15 mouse cellular contexts compared by ENCODE assay signal in genomic region chr11:117946996-117947419, GRCm38 (mm10). TPM values are rescaled to one million over a fixed set of nuclear protein-coding genes. Genes with fewer than 3 reads are reported as not detected.
DNase-seq lines count a peak whose midpoint lies in the region; ATAC-seq and TF ChIP-seq lines count a peak whose summit lies in the region.
"Had no signal": no experiment of that assay in that cellular context is flagged by ENCODE, and none has a peak within 500 bp of the region (broad histone marks: within the 10 kb centered on the region; RNA-seq: fewer than 3 reads in every experiment).

No protein-coding gene starts in this region.

- TF ChIP-seq RAD21 in CH12.LX (IDR thresholded peaks at IDR 0.05; ENCODE audit: low read depth, low read length), result peak; percentile 4

- dilution Hi-C loops in CH12.LX (cut with MboI; ENCODE audit: extremely low pct_ligation_motif_present, extremely low pct_unique_long_range_greater_than_20kb, low sequenced_read_pairs), result no loop called here

- peak; percentile 90 for TF ChIP-seq EP300 in CH12.LX (IDR thresholded peaks at IDR 0.05; ENCODE audit: low read length)

- no peaks in the 10 kb centered on the region for H3K27me3 ChIP-seq in kidney, embryonic 16.5 days (ENCODE audit: insufficient read depth, low read length)
- H3K27me3 ChIP-seq in CH12.LX (replicated peaks), result peaks cover 24% of the 10 kb centered on the region
- no peaks in the 10 kb centered on the region for H3K27me3 ChIP-seq in intestine, embryonic 15.5 days (replicated peaks)

- no peak overlapping the region for H3K4me3 ChIP-seq in kidney, embryonic 16.5 days (ENCODE audit: low read length)
- peak overlapping the region; percentile 4 to 31 (median 6) for H3K4me3 ChIP-seq in CH12.LX (replicated peaks in 1 of 3; ENCODE audit: low read depth in 2 of 3, low read length in 2 of 3, poor library complexity in 1 of 3)
- H3K4me3 ChIP-seq in intestine, embryonic 15.5 days (replicated peaks), result no peak overlapping the region
- H3K4me3 ChIP-seq: embryonic facial prominence, embryonic 12.5 days; heart, embryonic 13.5 days; hindbrain, embryonic 10.5 days had no signal

- ATAC-seq in kidney, embryonic 16.5 days (ENCODE audit: low FRiP score, low TSS enrichment), result peak; percentile 20; the same call in 1 of the 2 replicates
- peak; percentile 81 for ATAC-seq in intestine, embryonic 15.5 days
- no peak for ATAC-seq in frontal cortex, adult (ENCODE audit: low TSS enrichment)
- ATAC-seq: inflammation-experienced regulatory T-cells, adult 6 months had no signal

- no peaks in the 10 kb centered on the region for H3K79me2 ChIP-seq in CH12.LX (replicated peaks; ENCODE audit: control insufficient read depth, extremely low read depth, insufficient read depth, poor library complexity, severe bottlenecking)

- in situ Hi-C loops in CH12.LX (cut with MboI; ENCODE audit: low pct_ligation_motif_present, low pct_unique_long_range_greater_than_20kb, low sequenced_read_pairs), result no loop called here

- no peak for TF ChIP-seq CTCF in CH12.LX (conservative IDR thresholded peaks at IDR 0.05 in 1 of 2, IDR thresholded peaks at IDR 0.05 in 1 of 2; ENCODE audit: low read depth in 2 of 2, low read length in 2 of 2)

- DNase-seq in kidney, postnatal 10 days, result no peak
- peak; percentile 93 for DNase-seq in CH12.LX (ENCODE audit: extremely low read depth)
- peak; percentile 68 to 73 for DNase-seq in spleen, postnatal 36 days (ENCODE audit: low spot score in 2 of 2)
- no peak for DNase-seq in embryo, embryonic 10.5 days (ENCODE audit: low spot score)
- DNase-seq: adrenal gland, postnatal 25 days; cerebellum, postnatal 14 days; midbrain, embryonic 14.5 days; right cerebral cortex, postnatal 14 days had no signal

- TF ChIP-seq POLR2A in CH12.LX (IDR thresholded peaks at IDR 0.05; ENCODE audit: low read depth, low read length), result no peak

- WGBS in kidney, embryonic 16.5 days, result 44% methylated on average over 10 of the region's 10 CpGs
- WGBS in intestine, embryonic 15.5 days, result 58% methylated on average over 10 of the region's 10 CpGs

- no peak overlapping the region for H3K9ac ChIP-seq in kidney, embryonic 16.5 days (replicated peaks; ENCODE audit: low read length)
- peak overlapping the region; percentile 1; the same call in 1 of the 2 replicates for H3K9ac ChIP-seq in CH12.LX (ENCODE audit: insufficient read depth, low read depth)
- no peak overlapping the region for H3K9ac ChIP-seq in intestine, embryonic 15.5 days
- H3K9ac ChIP-seq: embryonic facial prominence, embryonic 12.5 days; heart, embryonic 13.5 days had no signal

- H3K9me3 ChIP-seq in kidney, embryonic 16.5 days (ENCODE audit: low read length), result no peaks in the 10 kb centered on the region
- peaks cover 8% of the 10 kb centered on the region for H3K9me3 ChIP-seq in CH12.LX (replicated peaks; ENCODE audit: low read length)
- no peaks in the 10 kb centered on the region for H3K9me3 ChIP-seq in intestine, embryonic 15.5 days
- H3K9me3 ChIP-seq: embryonic facial prominence, embryonic 12.5 days; heart, embryonic 13.5 days; hindbrain, embryonic 10.5 days had no signal

- H3K27ac ChIP-seq in kidney, embryonic 16.5 days (ENCODE audit: low read length), result peak overlapping the region; percentile 79
- H3K27ac ChIP-seq in CH12.LX (ENCODE audit: insufficient read depth, low read depth), result peak overlapping the region; percentile 91
- peak overlapping the region; percentile 38 for H3K27ac ChIP-seq in intestine, embryonic 15.5 days
- H3K27ac ChIP-seq: embryonic facial prominence, embryonic 12.5 days; heart, embryonic 13.5 days; hindbrain, embryonic 10.5 days had no signal

- H3K4me1 ChIP-seq in kidney, embryonic 16.5 days (ENCODE audit: insufficient read depth, low read length), result peaks cover 35% of the 10 kb centered on the region
- H3K4me1 ChIP-seq in CH12.LX (ENCODE audit: control insufficient read depth in 1 of 2, insufficient read depth in 2 of 2), result peaks cover 28 to 67% of the 10 kb centered on the region in 2 experiments
- peaks cover 29% of the 10 kb centered on the region for H3K4me1 ChIP-seq in intestine, embryonic 15.5 days (replicated peaks)

- peak overlapping the region; percentile 25 for H3K4me2 ChIP-seq in kidney, embryonic 16.5 days (replicated peaks; ENCODE audit: low read depth, low read length)
- peak overlapping the region; percentile 74 for H3K4me2 ChIP-seq in CH12.LX (ENCODE audit: insufficient read depth, low read depth, poor library complexity, severe bottlenecking)
- H3K4me2 ChIP-seq in intestine, embryonic 15.5 days (replicated peaks), result 0 out of 2 replicates have a peak overlapping the region, but pooled peaks have one; percentile 14
- H3K4me2 ChIP-seq: embryonic facial prominence, embryonic 12.5 days; heart, embryonic 13.5 days had no signal

- H3K36me3 ChIP-seq in kidney, embryonic 16.5 days (ENCODE audit: insufficient read depth, low read length), result no peaks in the 10 kb centered on the region
- no peaks in the 10 kb centered on the region for H3K36me3 ChIP-seq in CH12.LX (replicated peaks in 1 of 2; ENCODE audit: control insufficient read depth in 1 of 2, insufficient read depth in 1 of 2, low read length in 1 of 2)
- no peaks in the 10 kb centered on the region for H3K36me3 ChIP-seq in intestine, embryonic 15.5 days
- H3K36me3 ChIP-seq: embryonic facial prominence, embryonic 12.5 days; heart, embryonic 13.5 days; hindbrain, embryonic 10.5 days had no signal

TF ChIP-seq in CH12.LX, 34 proteins besides CTCF, POLR2A, EP300 and RAD21:
- TF ChIP-seq IRF4 (IDR thresholded peaks at IDR 0.05; ENCODE audit: low read depth, low read length), result peak; percentile 56; the same call in 1 of the 2 replicates
- no peak for TF ChIP-seq ZC3H11A (IDR thresholded peaks at IDR 0.05; ENCODE audit: low read depth, low read length)
- peak; percentile 89 for TF ChIP-seq BHLHE40 (IDR thresholded peaks at IDR 0.05; ENCODE audit: low read depth, low read length)
- peak; percentile 20 for TF ChIP-seq ELF1 (IDR thresholded peaks at IDR 0.05; ENCODE audit: low read depth, low read length)
- 0 out of 2 replicates have a peak, but pooled peaks have one; percentile 9 for TF ChIP-seq MXI1 (IDR thresholded peaks at IDR 0.05; ENCODE audit: low read depth, low read length)
- no peak for TF ChIP-seq USF2 (conservative IDR thresholded peaks at IDR 0.05; ENCODE audit: low read depth, low read length)
- TF ChIP-seq POLR2AphosphoS2 (IDR thresholded peaks at IDR 0.05; ENCODE audit: low read depth, low read length), result no peak
- peak; percentile 51; the same call in 1 of the 2 replicates for TF ChIP-seq JUN (IDR thresholded peaks at IDR 0.05; ENCODE audit: insufficient read depth, low read depth, low read length)
- no peak for TF ChIP-seq GABPA (IDR thresholded peaks at IDR 0.05; ENCODE audit: insufficient replicate concordance, low read depth, low read length)
- TF ChIP-seq JUND (conservative IDR thresholded peaks at IDR 0.05; ENCODE audit: low read depth, low read length), result peak; percentile 48; the same call in 1 of the 2 replicates
- TF ChIP-seq MAFK (IDR thresholded peaks at IDR 0.05; ENCODE audit: insufficient replicate concordance, low read length), result peak; percentile 81
- no peak for TF ChIP-seq UBTF (IDR thresholded peaks at IDR 0.05; ENCODE audit: low read depth, low read length)
- no peak for TF ChIP-seq ZMIZ1 (IDR thresholded peaks at IDR 0.05; ENCODE audit: low read depth, low read length)
- TF ChIP-seq CHD2 (IDR thresholded peaks at IDR 0.05; ENCODE audit: low read length), result peak; percentile 45; the same call in 1 of the 2 replicates
- TF ChIP-seq ZNF384 (IDR thresholded peaks at IDR 0.05; ENCODE audit: low read depth, low read length), result no peak
- TF ChIP-seq MAZ (IDR thresholded peaks at IDR 0.05; ENCODE audit: low read depth, low read length), result peak; percentile 52; the same call in 1 of the 2 replicates
- no peak for TF ChIP-seq E2F4 (IDR thresholded peaks at IDR 0.05; ENCODE audit: insufficient replicate concordance, low read depth, low read length)
- TF ChIP-seq ZKSCAN1 (IDR thresholded peaks at IDR 0.05; ENCODE audit: borderline replicate concordance, low read depth, low read length), result no peak
- no peak for TF ChIP-seq USF1 (IDR thresholded peaks at IDR 0.05; ENCODE audit: low read depth, low read length)
- TF ChIP-seq CHD1 (IDR thresholded peaks at IDR 0.05; ENCODE audit: low read depth, low read length), result no peak
- TF ChIP-seq NELFE (IDR thresholded peaks at IDR 0.05; ENCODE audit: low read depth, low read length), result no peak
- no peak for TF ChIP-seq HCFC1 (IDR thresholded peaks at IDR 0.05; ENCODE audit: low read depth, low read length)
- peak; percentile 94 for TF ChIP-seq TCF12 (IDR thresholded peaks at IDR 0.05; ENCODE audit: low read depth, low read length)
- TF ChIP-seq MEF2A (IDR thresholded peaks at IDR 0.05; ENCODE audit: borderline replicate concordance, low read depth, low read length), result peak; percentile 85
- 0 out of 2 replicates have a peak, but pooled peaks have one; percentile 23 for TF ChIP-seq KAT2A (IDR thresholded peaks at IDR 0.05; ENCODE audit: insufficient replicate concordance, low read length)
- no peak for TF ChIP-seq PAX5 (IDR thresholded peaks at IDR 0.05; ENCODE audit: low read length)
- peak; percentile 74 for TF ChIP-seq ETS1 (conservative IDR thresholded peaks at IDR 0.05; ENCODE audit: low read depth, low read length)
- TF ChIP-seq SMC3 (IDR thresholded peaks at IDR 0.05; ENCODE audit: low read depth, low read length), result no peak
- peak; percentile 57; the same call in 1 of the 2 replicates for TF ChIP-seq RCOR1 (conservative IDR thresholded peaks at IDR 0.05; ENCODE audit: low read depth, low read length)
- no peak; the same call in 1 of the 2 replicates for TF ChIP-seq MAX (IDR thresholded peaks at IDR 0.05; ENCODE audit: low read length)
- peak; percentile 93 for TF ChIP-seq NRF1 (IDR thresholded peaks at IDR 0.05; ENCODE audit: low read depth, low read length)

RNA-seq across cellular contexts. Expression of gene Socs3, which starts 22.8 kb away (rescaled TPM):
- 14.6 and 15.9 TPM in 2 replicates for polyA plus RNA-seq in kidney, embryonic 16.5 days (2015; fragmentation: Nextera tagmentation; extraction: Ambion mirVana)
- total RNA-seq in CH12.LX (2012; rRNA removed), result 2.5 and 4.7 TPM in 2 replicates
- total RNA-seq in CH12.LX (2014; rRNA removed), result 1.1 and 1.2 TPM in 2 replicates
- 0.83 and 1.1 TPM in 2 replicates for polyA plus RNA-seq in CH12.LX (2012; ENCODE audit: insufficient read length, low read depth)
- polyA plus RNA-seq in intestine, embryonic 15.5 days (2015; fragmentation: Nextera tagmentation; extraction: Ambion mirVana), result 18.4 and 19.1 TPM in 2 replicates

RNA-seq across cellular contexts. Expression of gene Pgs1, which starts 39.1 kb away (rescaled TPM):
- 37.5 and 41.8 TPM in 2 replicates for polyA plus RNA-seq in kidney, embryonic 16.5 days (2015; fragmentation: Nextera tagmentation; extraction: Ambion mirVana)
- total RNA-seq in CH12.LX (2012; rRNA removed), result 60.5 and 64.5 TPM in 2 replicates
- total RNA-seq in CH12.LX (2014; rRNA removed), result 38.1 and 39.8 TPM in 2 replicates
- polyA plus RNA-seq in CH12.LX (2012; ENCODE audit: insufficient read length, low read depth), result 50.4 and 50.8 TPM in 2 replicates
- 32.6 and 33.5 TPM in 2 replicates for polyA plus RNA-seq in intestine, embryonic 15.5 days (2015; fragmentation: Nextera tagmentation; extraction: Ambion mirVana)

Comparison
In these comparisons a context has a peak if more than half of its experiments do, and no peak if none do; other contexts are left out.
1. H3K27ac ChIP-seq: peak in every context shown above with its lines; median percentile 91 in CH12.LX; 79 in kidney, embryonic 16.5 days; 38 in intestine, embryonic 15.5 days.
2. H3K4me2 ChIP-seq: peak in every context shown above with its lines; median percentile 74 in CH12.LX; 25 in kidney, embryonic 16.5 days; 14 in intestine, embryonic 15.5 days.
3. H3K4me3 ChIP-seq: peak in CH12.LX (3 of 3); none in kidney, embryonic 16.5 days (single experiment) and intestine, embryonic 15.5 days (single experiment).
4. DNase-seq: peak in CH12.LX (single experiment) and spleen, postnatal 36 days (2 of 2); none in kidney, postnatal 10 days (single experiment) and embryo, embryonic 10.5 days (single experiment).